Mouse (Mus musculus) forebrain, embryonic 11.5 days (tissue): ENCODE results near the gene Ppa2. TPM values are rescaled to one million over a fixed set of nuclear protein-coding genes. Genes with fewer than 3 reads are reported as not detected.

Experiments used
- ATAC-seq: fragments of 200-750 bp; cut with Nextera tagmentation; replicated peaks from 2 replicates; pipeline ENCODE4 v1.8.0; 2017; ENCODE audit warnings: moderate TSS enrichment; ENCODE audit not compliant: low FRiP score
- DNase-seq: peaks from one replicate; pipeline ENCODE4 v3.0.0-alpha.2; 2017; ENCODE audit warnings: low spot score
- H3K27ac ChIP-seq: fragments of 300-500 bp; sonication (generic); 2 replicates; pipeline ENCODE4 v1.5.1; 2014; ENCODE audit warnings: low read depth, low read length
- H3K27me3 ChIP-seq: fragments of 300-500 bp; sonication (generic); 2 replicates; pipeline ENCODE4 v1.6.1; 2014; ENCODE audit warnings: mild to moderate bottlenecking, low read length, mixed read lengths; ENCODE audit not compliant: control insufficient read depth, insufficient read depth
- H3K36me3 ChIP-seq: fragments of 300-500 bp; sonication (generic); 2 replicates; pipeline ENCODE4 v1.6.1; 2014; ENCODE audit warnings: mild to moderate bottlenecking, low read length, moderate library complexity, mixed read lengths; ENCODE audit not compliant: control insufficient read depth, insufficient read depth
- H3K4me1 ChIP-seq: fragments of 300-500 bp; sonication (generic); replicated peaks from 2 replicates; pipeline ENCODE4 v1.6.1; 2014; ENCODE audit warnings: low read length, mixed read lengths; ENCODE audit not compliant: control insufficient read depth, insufficient read depth
- H3K4me2 ChIP-seq: fragments of 300-500 bp; sonication (generic); 2 replicates; pipeline ENCODE4 v1.6.1; 2014; ENCODE audit warnings: low read depth, mild to moderate bottlenecking, low read length, moderate library complexity, mixed read lengths; ENCODE audit not compliant: severe bottlenecking
- H3K4me3 ChIP-seq: fragments of 300-500 bp; sonication (generic); 2 replicates; pipeline ENCODE4 v1.5.1; 2014; ENCODE audit warnings: low read depth, low read length
- H3K9ac ChIP-seq: fragments of 300-500 bp; sonication (generic); 2 replicates; pipeline ENCODE4 v1.6.1; 2014; ENCODE audit warnings: low read length
- H3K9me3 ChIP-seq: fragments of 300-500 bp; sonication (generic); 2 replicates; pipeline ENCODE4 v1.6.1; 2016; ENCODE audit warnings: low read length, mixed read lengths; ENCODE audit not compliant: control insufficient read depth
- polyA plus RNA-seq: library from polyadenylated mRNA; unstranded; fragments of >200 nt; fragmentation: Nextera tagmentation; extraction: Ambion mirVana; gene quantifications from 2 replicates; pipeline ENCODE4 v1.2.1, GENCODE M21; 2014

Ppa2 gene
- polyA plus RNA-seq, 1 experiment from 2014 or later: 75.1 TPM

GRCm38 (mm10) chr3:133423073-133423472, 113.2 kb downstream of the Ppa2 start:
- DNase-seq: no peak

More at GRCm38 (mm10) chr3:133423073-133423472, 113.2 kb downstream of the Ppa2 start:
- Histone ChIP-seq H3K27ac (no peak overlapping the region), H3K9ac (no peak overlapping the region), H3K27me3 (no peaks in the 10 kb centered on the region), H3K36me3 (no peaks in the 10 kb centered on the region), H3K4me3 (no peak overlapping the region), H3K9me3 (no peaks in the 10 kb centered on the region), H3K4me1 (no peaks in the 10 kb centered on the region), H3K4me2 (no peak overlapping the region)
- no peak for ATAC-seq

Other genes starting within 250 kb of the Ppa2 start
- gene Ints12, start 218.3 kb upstream of the Ppa2 start, polyA plus RNA-seq: 22.4 and 22.9 TPM in 2 replicates
- 13.4 and 13.6 TPM in 2 replicates for gene Gstcd, start 218.1 kb upstream of the Ppa2 start, polyA plus RNA-seq
- gene Arhgef38, start 75.2 kb upstream of the Ppa2 start, polyA plus RNA-seq: 0.07 TPM in 1 of 2 replicates, not detected in the other
- gene Tet2, start 235.0 kb downstream of the Ppa2 start, polyA plus RNA-seq: 16.7 and 19.3 TPM in 2 replicates